Mouse (Mus musculus) neural tube, embryonic 11.5 days (tissue): ENCODE data around the gene Slc2a4. TPM values are rescaled to one million over a fixed set of nuclear protein-coding genes. Genes with fewer than 3 reads are reported as not detected.
A peak's percentile ranks its signal among the peaks of the same experiment; 100 is the strongest.
"Not testable (repeated sequence)": the region's sequence is repeated elsewhere in the genome, so short reads cannot be mapped to it uniquely, and the experiment has no call there.

ENCODE experiments used
- ATAC-seq: fragments of 200-750 bp; cut with Nextera tagmentation; 2 replicates; pipeline ENCODE4 v1.8.0; 2017; ENCODE audit warnings: moderate number of reproducible peaks, mild to moderate bottlenecking, moderate TSS enrichment, moderate library complexity; ENCODE audit not compliant: insufficient read depth, low FRiP score, low TSS enrichment
- DNase-seq: peaks from one replicate; pipeline ENCODE4 v3.0.0-alpha.2; 2015; ENCODE audit warnings: low spot score
- H3K27ac ChIP-seq: fragments of 300-500 bp; sonication (generic); 2 replicates; pipeline ENCODE4 v1.5.1; 2014; ENCODE audit warnings: low read depth, mild to moderate bottlenecking, low read length
- H3K27me3 ChIP-seq: fragments of 300-500 bp; sonication (generic); 2 replicates; pipeline ENCODE4 v1.6.1; 2014; ENCODE audit warnings: mild to moderate bottlenecking, low read length, mixed read lengths; ENCODE audit not compliant: control insufficient read depth, insufficient read depth
- H3K36me3 ChIP-seq: fragments of 300-500 bp; sonication (generic); 2 replicates; pipeline ENCODE4 v1.6.1; 2014; ENCODE audit warnings: mild to moderate bottlenecking, low read length, moderate library complexity, mixed read lengths; ENCODE audit not compliant: control insufficient read depth, insufficient read depth
- H3K4me1 ChIP-seq: fragments of 300-500 bp; sonication (generic); 2 replicates; pipeline ENCODE4 v1.6.1; 2014; ENCODE audit warnings: low read length, mixed read lengths; ENCODE audit not compliant: control insufficient read depth, insufficient read depth
- H3K4me2 ChIP-seq: fragments of 300-500 bp; sonication (generic); 2 replicates; pipeline ENCODE4 v1.6.1; 2014; ENCODE audit warnings: low read depth, mild to moderate bottlenecking, moderate library complexity
- H3K4me3 ChIP-seq: fragments of 300-500 bp; sonication (generic); 2 replicates; pipeline ENCODE4 v1.5.1; 2014; ENCODE audit warnings: low read depth, low read length
- H3K9ac ChIP-seq: fragments of 300-500 bp; sonication (generic); 2 replicates; pipeline ENCODE4 v1.6.1; 2014; ENCODE audit warnings: mild to moderate bottlenecking, low read length
- H3K9me3 ChIP-seq: fragments of 300-500 bp; sonication (generic); 2 replicates; pipeline ENCODE4 v1.6.1; 2016; ENCODE audit warnings: low read length; ENCODE audit not compliant: control insufficient read depth
- WGBS: fragments of 180-500 bp; shearing (Covaris S2); extraction: QIAGEN DNeasy Blood & Tissue Kit; methylation state at CpG from one replicate; pipeline ENCODE4 v1.1.7; 2014; 5-methylcytosine and 5-hydroxymethylcytosine counted together
- polyA plus RNA-seq: library from polyadenylated mRNA; unstranded; fragments of >200 nt; fragmentation: Nextera tagmentation; extraction: Ambion mirVana; gene quantifications from 2 replicates; pipeline ENCODE4 v1.2.1, GENCODE M21; 2014

Slc2a4 gene
- polyA plus RNA-seq, 1 experiment from 2014 or later = 11.4 TPM

DNA sequence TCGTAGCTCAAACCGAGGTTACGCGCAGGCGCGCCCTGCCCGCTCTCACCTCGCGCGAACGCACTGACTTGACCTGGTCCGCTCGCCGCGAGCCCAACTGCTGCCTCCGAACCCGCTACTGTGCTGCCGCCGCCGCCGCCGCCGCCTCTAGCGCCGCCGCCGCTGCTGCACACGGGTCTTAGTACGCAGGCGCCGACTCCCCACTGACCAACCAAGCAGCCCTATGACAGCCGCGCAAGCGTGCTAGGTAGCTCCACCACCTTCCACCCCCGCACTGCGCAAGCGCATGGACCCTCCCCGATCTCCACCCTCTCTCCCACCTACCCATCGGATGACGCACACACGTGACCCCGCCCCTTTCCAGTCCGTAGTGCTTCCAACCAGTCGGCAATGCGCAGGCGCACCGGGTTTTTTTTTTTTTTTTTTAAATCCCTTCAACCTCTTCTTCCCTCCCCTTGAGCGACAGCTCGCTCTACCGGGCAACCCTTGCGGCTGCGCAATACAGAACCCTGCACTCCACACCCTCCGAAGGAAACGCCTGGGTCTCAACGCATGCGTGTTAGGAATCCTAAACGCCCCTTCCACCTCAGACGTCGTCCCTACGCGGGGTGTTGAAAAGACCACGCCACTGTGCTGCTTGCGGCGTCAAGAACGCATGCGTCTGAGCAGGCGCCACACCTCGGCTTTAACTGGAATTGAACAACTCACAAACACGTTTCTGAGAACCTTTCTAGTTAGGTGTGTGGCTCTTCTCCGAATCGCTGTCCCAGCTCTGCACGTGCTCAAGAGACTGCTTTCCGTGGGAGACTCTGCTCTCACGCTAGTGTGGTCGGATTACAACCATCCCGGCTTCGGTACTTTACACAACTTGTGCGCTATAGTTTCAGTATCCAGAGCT is 26.6 kb downstream of the Slc2a4 start, which contains the start of gene Eif5a:
Gene Eif5a (minus strand): TSS at position 845 of the 898 bp plus-strand sequence.
- H3K27ac ChIP-seq = peak within 1 kb of the TSS; percentile 88
- H3K9ac ChIP-seq = peak within 1 kb of the TSS; percentile 91
- peaks cover 9% of the 10 kb centered on the region for H3K4me1 ChIP-seq
- peak within 1 kb of the TSS; percentile 98 for H3K4me2 ChIP-seq
- no peaks in the 10 kb centered on the region for H3K27me3 ChIP-seq
- H3K9me3 ChIP-seq = no peaks in the 10 kb centered on the region
- WGBS = under 1% methylated on average over 70 of the region's 78 CpGs
- H3K36me3 ChIP-seq = peaks cover 15% of the 10 kb centered on the region
- H3K4me3 ChIP-seq = peak within 1 kb of the TSS; percentile 96
- ATAC-seq (peak; percentile 92), DNase-seq (peak; percentile 100)

DNA sequence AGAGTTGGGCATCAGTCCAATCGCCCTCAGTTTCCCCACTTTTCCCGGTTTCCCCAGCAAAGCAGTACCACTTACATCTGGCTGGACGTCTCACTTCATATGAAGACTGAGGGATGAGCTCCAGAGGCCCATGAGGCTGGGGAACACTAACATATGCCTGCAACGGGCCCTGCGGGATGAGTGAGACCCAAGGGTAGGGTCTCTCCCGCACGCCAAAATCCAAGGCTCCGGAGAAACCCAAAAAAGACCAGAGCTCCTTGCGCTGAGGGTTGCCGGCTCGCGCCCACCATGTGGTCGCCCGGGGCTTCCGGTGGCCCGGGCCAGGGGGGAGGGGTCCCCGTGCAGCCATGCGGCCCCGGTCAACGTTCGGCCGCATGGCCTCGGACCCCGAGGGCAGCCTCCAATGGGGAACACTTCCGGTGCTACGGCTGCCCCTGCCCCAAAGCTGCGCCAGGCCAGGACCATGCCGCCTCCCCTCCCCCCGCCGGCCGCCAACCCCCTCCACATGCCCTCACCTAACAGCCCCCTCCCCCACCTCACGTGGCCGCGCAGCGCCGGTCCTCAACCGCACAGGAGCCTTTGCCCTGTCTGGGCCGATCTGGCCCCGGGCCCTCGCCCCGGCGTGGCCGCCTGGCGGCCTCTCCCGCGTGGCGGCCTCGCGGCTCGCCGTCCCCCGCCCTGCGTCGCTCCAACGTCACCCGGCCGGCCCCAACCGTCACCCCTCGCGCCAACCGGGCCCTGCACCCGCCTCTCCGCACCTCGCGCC is 27.5 kb downstream of the Slc2a4 start:
- peak; percentile 54 for DNase-seq
- Histone ChIP-seq H3K4me2 (peak overlapping the region; percentile 98), H3K4me3 (peak overlapping the region; percentile 96), H3K27me3 (no peaks in the 10 kb centered on the region), H3K9me3 (no peaks in the 10 kb centered on the region), H3K36me3 (peaks cover 21% of the 10 kb centered on the region), H3K4me1 (peaks cover 15% of the 10 kb centered on the region), H3K27ac (peak overlapping the region; percentile 88), H3K9ac (peak overlapping the region; percentile 91)
- peak; percentile 32 for ATAC-seq
- WGBS = 1% methylated on average over 55 of the region's 65 CpGs

- no peaks in the 10 kb centered on the region for H3K9me3 ChIP-seq
- peak overlapping the region; percentile 88 for H3K27ac ChIP-seq
- peak overlapping the region; percentile 98 for H3K4me2 ChIP-seq
- peaks cover 21% of the 10 kb centered on the region for H3K36me3 ChIP-seq
- WGBS = under 1% methylated on average over 17 of the region's 17 CpGs
- H3K4me1 ChIP-seq = peaks cover 19% of the 10 kb centered on the region
- ATAC-seq (no peak), DNase-seq (peak; percentile 70)
- H3K4me3 ChIP-seq = peak overlapping the region; percentile 96
- peak overlapping the region; percentile 91 for H3K9ac ChIP-seq
- no peaks in the 10 kb centered on the region for H3K27me3 ChIP-seq
Observed at GRCm38 (mm10) chr11:69919661-69920265, 28.2 kb downstream of the Slc2a4 start.

DNA sequence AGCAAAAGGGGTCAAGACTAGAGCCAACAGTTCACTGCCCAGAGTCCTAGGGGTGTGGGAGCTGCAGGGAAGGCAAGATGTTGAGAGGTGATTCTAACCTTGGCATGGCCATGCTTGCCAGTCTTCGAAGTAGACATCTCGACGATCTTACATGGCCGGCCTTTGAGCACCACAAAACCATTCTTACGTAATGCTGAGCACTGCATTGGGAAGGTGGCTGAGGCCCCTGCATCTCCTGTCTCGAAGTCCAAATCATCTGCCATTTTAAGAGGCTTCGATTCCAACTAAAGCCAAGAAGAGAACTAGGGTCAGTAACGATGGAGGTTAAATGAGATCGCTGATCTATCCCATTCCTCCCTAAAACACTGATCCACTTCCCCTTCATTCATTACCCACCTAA is 28.9 kb downstream of the Slc2a4 start:
- WGBS = 81% methylated on average over 9 of the region's 9 CpGs
- Histone ChIP-seq H3K4me1 (peaks cover 24% of the 10 kb centered on the region), H3K4me2 (peak overlapping the region; percentile 98), H3K9ac (no peak overlapping the region), H3K36me3 (peaks cover 21% of the 10 kb centered on the region), H3K27ac (no peak overlapping the region), H3K4me3 (peak overlapping the region; percentile 96), H3K9me3 (no peaks in the 10 kb centered on the region), H3K27me3 (no peaks in the 10 kb centered on the region)
- DNase-seq (no peak), ATAC-seq (no peak)

GRCm38 (mm10) chr11:69918118-69918517 is 29.9 kb downstream of the Slc2a4 start:
- H3K27me3 ChIP-seq = no peaks in the 10 kb centered on the region
- H3K4me3 ChIP-seq = no peak overlapping the region
- H3K4me2 ChIP-seq = no peak overlapping the region
- peaks cover 23% of the 10 kb centered on the region for H3K36me3 ChIP-seq
- no peak overlapping the region for H3K9ac ChIP-seq
- H3K27ac ChIP-seq = no peak overlapping the region
- no peak for ATAC-seq
- H3K4me1 ChIP-seq = peaks cover 29% of the 10 kb centered on the region
- whole genome bisulfite sequencing = 83% methylated on average over 5 of the region's 5 CpGs
- no peak for DNase-seq
- H3K9me3 ChIP-seq = no peaks in the 10 kb centered on the region

GRCm38 (mm10) chr11:69917379-69917948 is 30.5 kb downstream of the Slc2a4 start:
- 89% methylated on average over 8 of the region's 8 CpGs for WGBS
- Histone ChIP-seq H3K36me3 (peaks cover 23% of the 10 kb centered on the region), H3K9me3 (no peaks in the 10 kb centered on the region), H3K9ac (no peak overlapping the region), H3K27me3 (no peaks in the 10 kb centered on the region), H3K4me2 (no peak overlapping the region), H3K27ac (no peak overlapping the region), H3K4me3 (peak overlapping the region; percentile 9; the same call in 1 of the 2 replicates), H3K4me1 (peaks cover 27% of the 10 kb centered on the region)
- DNase-seq (no peak), ATAC-seq (no peak)

DNA sequence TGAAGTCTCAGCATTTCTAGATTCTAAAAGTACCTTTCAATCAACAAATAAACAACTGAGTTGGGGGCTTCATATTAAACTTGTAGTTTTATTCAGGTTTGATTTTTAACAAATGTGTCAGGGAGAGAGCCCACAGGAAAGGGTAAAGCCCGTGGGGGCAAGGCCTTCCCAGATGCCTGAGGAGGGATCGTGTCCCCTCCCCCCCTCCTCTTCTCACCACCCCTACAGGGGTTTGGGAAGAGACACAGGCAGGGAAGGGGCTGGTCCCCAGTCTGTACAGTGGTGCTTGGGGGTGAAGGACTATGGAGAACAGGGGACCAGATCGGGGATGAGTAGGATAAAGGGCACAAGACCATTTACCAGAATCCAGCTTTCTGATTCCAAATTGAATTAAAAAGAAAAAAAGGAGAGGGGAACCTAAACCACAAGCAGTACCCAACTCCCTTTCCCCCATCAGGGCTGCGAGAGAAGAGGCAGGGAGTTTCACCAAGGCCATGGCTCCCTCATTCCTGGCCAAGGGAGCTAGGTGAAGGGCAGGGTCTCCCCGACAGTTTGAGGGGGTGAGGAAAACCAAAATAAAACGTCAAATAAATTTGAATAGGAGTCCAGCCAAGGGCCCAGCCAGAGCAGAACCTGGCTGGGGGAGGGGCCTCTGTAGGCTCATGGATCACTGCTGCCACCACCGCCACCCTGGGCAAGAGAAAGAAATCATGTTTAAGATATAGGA is 31.2 kb downstream of the Slc2a4 start:
- Histone ChIP-seq H3K4me3 (peak overlapping the region; percentile 9; the same call in 1 of the 2 replicates), H3K36me3 (peaks cover 27% of the 10 kb centered on the region), H3K4me1 (peaks cover 27% of the 10 kb centered on the region)
- H3K4me2 ChIP-seq, ATAC-seq, H3K27ac ChIP-seq, H3K9ac ChIP-seq, H3K9me3 ChIP-seq, DNase-seq, H3K27me3 ChIP-seq: not testable (repeated sequence)
- 69% methylated on average over 7 of the region's 7 CpGs for WGBS
